Comparison of ENCODE assay signal across 18 mouse cellular contexts in genomic region chr19:25106315-25106714, GRCm38 (mm10).
"Had no signal": no experiment of that assay in that cellular context is flagged by ENCODE, and none has a peak within 500 bp of the region (broad histone marks: within the 10 kb centered on the region; RNA-seq: fewer than 3 reads in every experiment).

No protein-coding gene starts in this region.

- H3K36me3 ChIP-seq: lung, embryonic 15.5 days; midbrain, embryonic 10.5 days; midbrain, embryonic 12.5 days; neural tube, embryonic 13.5 days; neural tube, embryonic 15.5 days had no signal

- H3K27ac ChIP-seq: lung, embryonic 15.5 days; midbrain, embryonic 10.5 days; midbrain, embryonic 12.5 days; neural tube, embryonic 13.5 days; neural tube, embryonic 15.5 days had no signal

- H3K4me3 ChIP-seq: lung, embryonic 15.5 days; midbrain, embryonic 10.5 days; midbrain, embryonic 12.5 days; myocyte; neural tube, embryonic 13.5 days; neural tube, embryonic 15.5 days had no signal

- ATAC-seq: midbrain, embryonic 16.5 days had no signal

- H3K4me1 ChIP-seq: lung, embryonic 15.5 days; midbrain, embryonic 10.5 days; neural tube, embryonic 13.5 days; neural tube, embryonic 15.5 days had no signal

- H3K9ac ChIP-seq: lung, embryonic 15.5 days; midbrain, embryonic 12.5 days; neural tube, embryonic 13.5 days; neural tube, embryonic 15.5 days had no signal

- H3K4me2 ChIP-seq: lung, embryonic 15.5 days; midbrain, embryonic 12.5 days; neural tube, embryonic 13.5 days; neural tube, embryonic 15.5 days had no signal

- H3K9me3 ChIP-seq: lung, embryonic 15.5 days; midbrain, embryonic 10.5 days; midbrain, embryonic 12.5 days; neural tube, embryonic 13.5 days; neural tube, embryonic 15.5 days had no signal

- H3K27me3 ChIP-seq: lung, embryonic 15.5 days; midbrain, embryonic 12.5 days; neural tube, embryonic 13.5 days; neural tube, embryonic 15.5 days had no signal

- DNase-seq: lung, adult 2 months; lung, postnatal 10 days; lung, postnatal 4 days; midbrain, embryonic 14.5 days; right cerebral cortex, adult 18-20 months; right cerebral cortex, postnatal 25 days; right cerebral cortex, postnatal 4 days; spleen, adult 18-20 months; thymus, adult 18-20 months; thymus, postnatal 14 days; thymus, postnatal 36 days had no signal
